Mouse (Mus musculus): Measurements from ENCODE around the gene Tmco1. TPM values are rescaled to one million over a fixed set of nuclear protein-coding genes. Genes with fewer than 3 reads are reported as not detected.

Gene Tmco1
- polyA plus RNA-seq, 1 experiment from 2014 or later = 65.4 TPM

DNA sequence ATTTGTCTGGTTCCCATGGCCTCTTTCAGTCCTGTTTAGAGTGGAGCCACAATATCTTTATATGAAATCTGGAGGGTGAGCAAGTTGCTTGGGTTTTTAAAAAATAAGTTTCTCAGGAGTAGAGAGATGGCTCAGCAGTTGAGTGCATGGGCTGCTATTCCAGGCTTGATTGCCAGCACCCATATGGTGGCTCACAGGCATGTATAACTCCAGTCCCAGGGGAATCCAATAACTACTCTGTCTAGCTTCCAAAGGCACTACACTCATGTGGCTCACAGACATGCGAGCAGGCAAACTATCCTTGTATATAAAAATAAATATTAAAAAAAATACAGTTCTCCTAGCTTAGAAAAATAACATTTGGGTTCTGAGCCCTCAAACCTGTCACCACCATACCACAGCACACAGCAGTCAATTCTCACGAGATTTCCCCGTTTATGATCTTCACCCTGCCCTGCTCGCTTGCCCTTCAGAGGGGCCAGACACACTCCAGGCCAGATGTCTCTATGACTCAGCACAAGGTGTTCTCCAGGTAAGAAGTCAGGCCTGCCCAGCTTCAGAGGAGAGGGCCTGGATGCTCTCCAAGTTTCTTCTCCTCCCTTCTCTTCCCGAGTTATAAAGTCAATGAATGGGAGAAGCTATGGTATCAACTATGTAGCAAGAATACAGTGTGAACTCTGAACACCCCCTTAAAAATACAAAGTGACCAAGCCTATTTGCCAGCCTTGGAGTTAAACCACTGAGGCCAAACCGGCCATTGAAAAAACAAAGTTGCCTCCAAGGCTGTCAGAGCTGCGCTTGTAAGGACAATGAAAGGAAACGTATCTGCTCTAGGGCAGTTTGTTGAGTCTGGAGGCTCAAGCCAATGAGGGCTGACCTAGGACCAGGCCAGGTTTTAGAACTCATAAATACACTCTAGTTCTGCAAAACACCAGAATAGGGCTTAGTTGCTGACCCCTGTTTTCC lies 73.2 kb downstream of the Tmco1 start:
- no peaks in the 10 kb centered on the region for H3K27me3 ChIP-seq (ENCODE audit: control insufficient read depth, insufficient read depth, low read length)
- no peak overlapping the region for H3K27ac ChIP-seq (replicated peaks; ENCODE audit: low read depth, low read length)
- no peak overlapping the region for H3K9ac ChIP-seq (replicated peaks; ENCODE audit: low read length)
- no peaks in the 10 kb centered on the region for H3K4me1 ChIP-seq (ENCODE audit: control insufficient read depth, insufficient read depth, low read length)
- no peak overlapping the region for H3K4me3 ChIP-seq (replicated peaks; ENCODE audit: low read depth, low read length)
- 88% methylated on average over 8 of the region's 8 CpGs for WGBS
- no peak overlapping the region for H3K4me2 ChIP-seq (ENCODE audit: low read length)
- DNase-seq (no peak), ATAC-seq (ENCODE audit: low FRiP score, low TSS enrichment) (no peak)
- H3K36me3 ChIP-seq (ENCODE audit: control insufficient read depth, insufficient read depth, low read length) = 0 out of 2 replicates have a peak, but pooled peaks cover 5% of the 10 kb centered on the region
- H3K9me3 ChIP-seq (ENCODE audit: control insufficient read depth, low read length) = no peaks in the 10 kb centered on the region

- 0 out of 2 replicates have a peak, but pooled peaks cover under 1% of the 10 kb centered on the region for H3K36me3 ChIP-seq (ENCODE audit: control insufficient read depth, insufficient read depth, low read length)
- H3K9ac ChIP-seq (replicated peaks; ENCODE audit: low read length) = no peak overlapping the region
- no peak overlapping the region for H3K4me2 ChIP-seq (ENCODE audit: low read length)
- H3K27me3 ChIP-seq (ENCODE audit: control insufficient read depth, insufficient read depth, low read length) = no peaks in the 10 kb centered on the region
- DNase-seq = no peak
- no peaks in the 10 kb centered on the region for H3K9me3 ChIP-seq (ENCODE audit: control insufficient read depth, low read length)
- 91% methylated on average over 7 of the region's 7 CpGs for WGBS
- no peaks in the 10 kb centered on the region for H3K4me1 ChIP-seq (ENCODE audit: control insufficient read depth, insufficient read depth, low read length)
- ATAC-seq (ENCODE audit: low FRiP score, low TSS enrichment) = no peak
- H3K4me3 ChIP-seq (replicated peaks; ENCODE audit: low read depth, low read length) = no peak overlapping the region
- H3K27ac ChIP-seq (replicated peaks; ENCODE audit: low read depth, low read length) = no peak overlapping the region
Measured at GRCm38 (mm10) chr1:167382316-167382715, 74.1 kb downstream of the Tmco1 start.

GRCm38 (mm10) chr1:167382763-167383162 lies 74.6 kb downstream of the Tmco1 start:
- Histone ChIP-seq H3K4me1 (ENCODE audit: control insufficient read depth, insufficient read depth, low read length) (no peaks in the 10 kb centered on the region), H3K27me3 (ENCODE audit: control insufficient read depth, insufficient read depth, low read length) (no peaks in the 10 kb centered on the region), H3K36me3 (ENCODE audit: control insufficient read depth, insufficient read depth, low read length) (no peaks in the 10 kb centered on the region), H3K9me3 (ENCODE audit: control insufficient read depth, low read length) (no peaks in the 10 kb centered on the region), H3K27ac (replicated peaks; ENCODE audit: low read depth, low read length) (no peak overlapping the region), H3K4me3 (replicated peaks; ENCODE audit: low read depth, low read length) (no peak overlapping the region), H3K4me2 (ENCODE audit: low read length) (no peak overlapping the region), H3K9ac (replicated peaks; ENCODE audit: low read length) (no peak overlapping the region)
- ATAC-seq (ENCODE audit: low FRiP score, low TSS enrichment) (no peak), DNase-seq (no peak)
- 78% methylated on average over 5 of the region's 5 CpGs for WGBS

- WGBS = 89% methylated on average over 5 of the region's 5 CpGs
- Histone ChIP-seq H3K27me3 (ENCODE audit: control insufficient read depth, insufficient read depth, low read length) (no peaks in the 10 kb centered on the region), H3K27ac (replicated peaks; ENCODE audit: low read depth, low read length) (no peak overlapping the region), H3K4me2 (ENCODE audit: low read length) (no peak overlapping the region), H3K9ac (replicated peaks; ENCODE audit: low read length) (no peak overlapping the region), H3K9me3 (ENCODE audit: control insufficient read depth, low read length) (no peaks in the 10 kb centered on the region), H3K4me3 (replicated peaks; ENCODE audit: low read depth, low read length) (no peak overlapping the region), H3K4me1 (ENCODE audit: control insufficient read depth, insufficient read depth, low read length) (no peaks in the 10 kb centered on the region), H3K36me3 (ENCODE audit: control insufficient read depth, insufficient read depth, low read length) (no peaks in the 10 kb centered on the region)
- DNase-seq (no peak), ATAC-seq (ENCODE audit: low FRiP score, low TSS enrichment) (no peak)
Measured at GRCm38 (mm10) chr1:167383178-167383577, 75.0 kb downstream of the Tmco1 start.

Small RNAs within 50 kb of the gene (microRNA-seq; reads per million reads assigned to microRNA genes)
- 0.44 reads per million for gene Gm25911
- gene Mir6347 = not detected

Other genes with a start within 250 kb of the Tmco1 start
- 51.1 and 54.1 TPM in 2 replicates for gene Uck2, start 23.1 kb upstream of the Tmco1 start, polyA plus RNA-seq (2014; fragmentation: Nextera tagmentation; extraction: Ambion mirVana)
- gene Aldh9a1, start 41.6 kb downstream of the Tmco1 start, polyA plus RNA-seq (2014; fragmentation: Nextera tagmentation; extraction: Ambion mirVana) = 23.2 and 28.6 TPM in 2 replicates
- 124 and 177 TPM in 2 replicates for gene Mgst3, start 85.5 kb downstream of the Tmco1 start, polyA plus RNA-seq (2014; fragmentation: Nextera tagmentation; extraction: Ambion mirVana)
- not detected in 2 replicates for gene Lrrc52, start 158.4 kb downstream of the Tmco1 start, polyA plus RNA-seq (2014; fragmentation: Nextera tagmentation; extraction: Ambion mirVana)

Data from midbrain, embryonic 14.5 days (tissue).